Mouse (Mus musculus): Measurements from ENCODE around the gene Pramel5. TPM values are rescaled to one million over a fixed set of nuclear protein-coding genes. Genes with fewer than 3 reads are reported as not detected.
"Not testable (repeated sequence)": the region's sequence is repeated elsewhere in the genome, so short reads cannot be mapped to it uniquely, and the experiment has no call there.

Gene Pramel5
- polyA plus RNA-seq (2014; fragmentation: Nextera tagmentation; extraction: Ambion mirVana): not detected in 2 replicates

GRCm38 (mm10) chr4:144280388-144280787 lies at the start of gene Pramel5:
Gene Pramel5 (minus strand): TSS chr4:144280488.
- H3K4me3 ChIP-seq (ENCODE audit: control insufficient read depth in 1 of 2, insufficient read depth in 1 of 2, low read depth in 1 of 2, low read length in 2 of 2); H3K27me3 ChIP-seq (ENCODE audit: control insufficient read depth, insufficient read depth, low read length); H3K4me2 ChIP-seq (ENCODE audit: low read length); H3K4me1 ChIP-seq (ENCODE audit: control insufficient read depth in 2 of 2, insufficient read depth in 2 of 2, low read length in 2 of 2); ATAC-seq (ENCODE audit: insufficient number of reproducible peaks, insufficient read depth, low FRiP score, low read depth); H3K9me3 ChIP-seq (ENCODE audit: control insufficient read depth, low read length); H3K36me3 ChIP-seq (ENCODE audit: control insufficient read depth, insufficient read depth, low read length); H3K9ac ChIP-seq (ENCODE audit: low read length); H3K27ac ChIP-seq (replicated peaks in 1 of 2; ENCODE audit: control insufficient read depth in 1 of 2, insufficient read depth in 1 of 2, low read depth in 2 of 2, low read length in 2 of 2): not testable (repeated sequence)
- WGBS: 53% methylated on average over 1 of the region's 1 CpGs

GRCm38 (mm10) chr4:144329949-144330348 lies 49.7 kb upstream of the Pramel5 start, which contains the start of gene Gm13128:
Gene Gm13128 (plus strand): TSS chr4:144330249.
- H3K27me3 ChIP-seq (ENCODE audit: control insufficient read depth, insufficient read depth, low read length); H3K4me3 ChIP-seq (ENCODE audit: control insufficient read depth in 1 of 2, insufficient read depth in 1 of 2, low read depth in 1 of 2, low read length in 2 of 2); ATAC-seq (ENCODE audit: insufficient number of reproducible peaks, insufficient read depth, low FRiP score, low read depth); H3K36me3 ChIP-seq (ENCODE audit: control insufficient read depth, insufficient read depth, low read length); H3K27ac ChIP-seq (replicated peaks in 1 of 2; ENCODE audit: control insufficient read depth in 1 of 2, insufficient read depth in 1 of 2, low read depth in 2 of 2, low read length in 2 of 2); H3K4me2 ChIP-seq (ENCODE audit: low read length); H3K9ac ChIP-seq (ENCODE audit: low read length); H3K4me1 ChIP-seq (ENCODE audit: control insufficient read depth in 2 of 2, insufficient read depth in 2 of 2, low read length in 2 of 2); H3K9me3 ChIP-seq (ENCODE audit: control insufficient read depth, low read length): not testable (repeated sequence)
- 51% methylated on average over 4 of the region's 4 CpGs for WGBS

GRCm38 (mm10) chr4:144312666-144313460 lies 32.6 kb upstream of the Pramel5 start:
- WGBS: 67% methylated on average over 2 of the region's 2 CpGs
- not testable (repeated sequence) for H3K9ac ChIP-seq (ENCODE audit: low read length); H3K9me3 ChIP-seq (ENCODE audit: control insufficient read depth, low read length); H3K4me2 ChIP-seq (ENCODE audit: low read length); ATAC-seq (ENCODE audit: insufficient number of reproducible peaks, insufficient read depth, low FRiP score, low read depth); H3K4me3 ChIP-seq (ENCODE audit: control insufficient read depth in 1 of 2, insufficient read depth in 1 of 2, low read depth in 1 of 2, low read length in 2 of 2); H3K27ac ChIP-seq (replicated peaks in 1 of 2; ENCODE audit: control insufficient read depth in 1 of 2, insufficient read depth in 1 of 2, low read depth in 2 of 2, low read length in 2 of 2); H3K4me1 ChIP-seq (ENCODE audit: control insufficient read depth in 2 of 2, insufficient read depth in 2 of 2, low read length in 2 of 2); H3K36me3 ChIP-seq (ENCODE audit: control insufficient read depth, insufficient read depth, low read length); H3K27me3 ChIP-seq (ENCODE audit: control insufficient read depth, insufficient read depth, low read length)

GRCm38 (mm10) chr4:144299414-144299813 lies 19.1 kb upstream of the Pramel5 start:
- not testable (repeated sequence) for H3K36me3 ChIP-seq (ENCODE audit: control insufficient read depth, insufficient read depth, low read length); ATAC-seq (ENCODE audit: insufficient number of reproducible peaks, insufficient read depth, low FRiP score, low read depth); H3K9me3 ChIP-seq (ENCODE audit: control insufficient read depth, low read length); H3K27me3 ChIP-seq (ENCODE audit: control insufficient read depth, insufficient read depth, low read length); H3K9ac ChIP-seq (ENCODE audit: low read length); H3K4me1 ChIP-seq (ENCODE audit: control insufficient read depth in 2 of 2, insufficient read depth in 2 of 2, low read length in 2 of 2); H3K4me2 ChIP-seq (ENCODE audit: low read length); H3K4me3 ChIP-seq (ENCODE audit: control insufficient read depth in 1 of 2, insufficient read depth in 1 of 2, low read depth in 1 of 2, low read length in 2 of 2); H3K27ac ChIP-seq (replicated peaks in 1 of 2; ENCODE audit: control insufficient read depth in 1 of 2, insufficient read depth in 1 of 2, low read depth in 2 of 2, low read length in 2 of 2)
- WGBS: 43% methylated on average over 1 of the region's 1 CpGs

GRCm38 (mm10) chr4:144254768-144255167 lies 25.5 kb downstream of the Pramel5 start:
- H3K36me3 ChIP-seq (ENCODE audit: control insufficient read depth, insufficient read depth, low read length); ATAC-seq (ENCODE audit: insufficient number of reproducible peaks, insufficient read depth, low FRiP score, low read depth); H3K9me3 ChIP-seq (ENCODE audit: control insufficient read depth, low read length); H3K27ac ChIP-seq (replicated peaks in 1 of 2; ENCODE audit: control insufficient read depth in 1 of 2, insufficient read depth in 1 of 2, low read depth in 2 of 2, low read length in 2 of 2); H3K27me3 ChIP-seq (ENCODE audit: control insufficient read depth, insufficient read depth, low read length); H3K9ac ChIP-seq (ENCODE audit: low read length); H3K4me3 ChIP-seq (ENCODE audit: control insufficient read depth in 1 of 2, insufficient read depth in 1 of 2, low read depth in 1 of 2, low read length in 2 of 2); H3K4me2 ChIP-seq (ENCODE audit: low read length); H3K4me1 ChIP-seq (ENCODE audit: control insufficient read depth in 2 of 2, insufficient read depth in 2 of 2, low read length in 2 of 2): not testable (repeated sequence)

Other genes with a start within 250 kb of the Pramel5 start
- not detected in 2 replicates for gene Pramel4, start 221.4 kb downstream of the Pramel5 start, polyA plus RNA-seq (2014; fragmentation: Nextera tagmentation; extraction: Ambion mirVana)
- not detected in 2 replicates for gene Gm13102, start 174.0 kb downstream of the Pramel5 start, polyA plus RNA-seq (2014; fragmentation: Nextera tagmentation; extraction: Ambion mirVana)
- gene Oog3, start 117.8 kb downstream of the Pramel5 start, polyA plus RNA-seq (2014; fragmentation: Nextera tagmentation; extraction: Ambion mirVana): not detected in 2 replicates
- not detected in 2 replicates for gene Oog2, start 89.8 kb downstream of the Pramel5 start, polyA plus RNA-seq (2014; fragmentation: Nextera tagmentation; extraction: Ambion mirVana)
- gene C87977, start 67.2 kb downstream of the Pramel5 start, polyA plus RNA-seq (2014; fragmentation: Nextera tagmentation; extraction: Ambion mirVana): not detected in 2 replicates
- gene Gm13128, start 49.8 kb upstream of the Pramel5 start, polyA plus RNA-seq (2014; fragmentation: Nextera tagmentation; extraction: Ambion mirVana): not detected in 2 replicates
- gene Gm13119, start 77.5 kb upstream of the Pramel5 start, polyA plus RNA-seq (2014; fragmentation: Nextera tagmentation; extraction: Ambion mirVana): not detected in 2 replicates
- not detected in 2 replicates for gene Pramef20, start 97.4 kb upstream of the Pramel5 start, polyA plus RNA-seq (2014; fragmentation: Nextera tagmentation; extraction: Ambion mirVana)
- not detected in 2 replicates for gene Pramef12, start 128.0 kb upstream of the Pramel5 start, polyA plus RNA-seq (2014; fragmentation: Nextera tagmentation; extraction: Ambion mirVana)
- gene 1700012P22Rik, start 158.3 kb upstream of the Pramel5 start, polyA plus RNA-seq (2014; fragmentation: Nextera tagmentation; extraction: Ambion mirVana): not detected in 2 replicates
- not detected in 2 replicates for gene Gm9944, start 172.8 kb upstream of the Pramel5 start, polyA plus RNA-seq (2014; fragmentation: Nextera tagmentation; extraction: Ambion mirVana)
- gene Aadacl3, start 183.3 kb upstream of the Pramel5 start, polyA plus RNA-seq (2014; fragmentation: Nextera tagmentation; extraction: Ambion mirVana): not detected in 2 replicates
- not detected in 2 replicates for gene 9430007A20Rik, start 239.3 kb upstream of the Pramel5 start, polyA plus RNA-seq (2014; fragmentation: Nextera tagmentation; extraction: Ambion mirVana)